8 mouse cellular contexts compared by ENCODE assay signal in the genomic region with DNA sequence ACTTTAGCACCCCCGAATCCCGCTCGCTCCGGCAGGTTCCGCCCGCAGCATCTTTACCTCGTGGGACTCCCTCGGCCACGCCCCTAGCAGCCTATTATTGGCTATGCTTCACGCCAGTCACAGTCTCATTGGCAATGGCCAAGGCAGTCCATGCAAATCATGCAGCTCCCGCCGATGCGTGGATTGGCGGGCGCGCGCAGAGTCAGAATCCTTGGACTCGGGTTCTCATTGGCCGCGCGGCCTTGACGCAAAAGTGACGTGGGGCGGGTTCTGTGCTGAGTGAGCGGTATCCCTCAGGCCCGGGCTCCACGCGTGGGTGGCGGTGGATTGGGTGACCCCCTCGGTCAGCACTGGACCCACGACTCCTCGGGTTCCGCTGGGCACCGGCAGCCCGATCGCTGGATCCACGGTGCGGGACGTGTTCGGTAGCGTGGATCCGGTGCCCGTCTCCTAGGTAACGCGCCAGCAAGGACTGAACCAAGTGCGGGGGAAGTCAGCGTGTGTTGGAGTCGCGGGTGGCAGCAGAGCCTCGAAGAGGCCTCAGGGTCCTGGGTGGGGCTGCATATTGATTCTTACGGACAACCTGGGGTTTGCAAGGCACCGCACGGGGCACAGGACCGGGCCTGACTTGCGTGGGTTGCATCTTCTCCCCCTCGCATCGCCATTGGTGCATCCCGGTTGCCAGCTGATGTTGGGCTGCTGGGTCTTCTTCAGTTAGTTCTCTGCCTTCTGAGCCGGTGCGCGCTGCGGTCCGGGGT. TPM values are rescaled to one million over a fixed set of nuclear protein-coding genes. Genes with fewer than 3 reads are reported as not detected.
A peak's percentile ranks its signal among the peaks of the same experiment; 100 is the strongest.
DNase-seq lines count a peak whose midpoint lies in the region; ATAC-seq lines count a peak whose summit lies in the region.

A gene (minus strand): TSS at position 406 of the 758 bp plus-strand sequence.

- H3K27ac ChIP-seq in brown adipose tissue, adult 24 weeks (replicated peaks; ENCODE audit: low read depth, low read length), result peak within 1 kb of the TSS; percentile 44; the same call in 1 of the 2 replicates
- peak within 1 kb of the TSS; percentile 52; the same call in 1 of the 2 replicates for H3K27ac ChIP-seq in heart, embryonic 12.5 days (ENCODE audit: poor library complexity, severe bottlenecking)
- peak within 1 kb of the TSS; percentile 54 for H3K27ac ChIP-seq in kidney, embryonic 16.5 days (ENCODE audit: low read length)

- peaks cover 4% of the 10 kb centered on the region for H3K9me3 ChIP-seq in heart, embryonic 12.5 days (replicated peaks)
- 0 out of 2 replicates have a peak, but pooled peaks cover 2% of the 10 kb centered on the region for H3K9me3 ChIP-seq in kidney, embryonic 16.5 days (ENCODE audit: low read length)

- no peaks in the 10 kb centered on the region; the same call in 1 of the 2 replicates for H3K4me1 ChIP-seq in brown adipose tissue, adult 24 weeks (ENCODE audit: control insufficient read depth, insufficient read depth, insufficient read length, low read length)
- H3K4me1 ChIP-seq in heart, embryonic 12.5 days (replicated peaks), result peaks cover 14% of the 10 kb centered on the region
- H3K4me1 ChIP-seq in kidney, embryonic 16.5 days (ENCODE audit: insufficient read depth, low read length), result peaks cover 13% of the 10 kb centered on the region

- H3K27me3 ChIP-seq in heart, embryonic 12.5 days (replicated peaks), result peaks cover 28% of the 10 kb centered on the region
- H3K27me3 ChIP-seq in kidney, embryonic 16.5 days (ENCODE audit: insufficient read depth, low read length), result peaks cover 7% of the 10 kb centered on the region

- ATAC-seq in erythroid progenitor cell, adult 5-6 weeks (replicated peaks; ENCODE audit: low FRiP score, poor library complexity, severe bottlenecking), result peak; percentile 60; the same call in 1 of the 2 replicates
- ATAC-seq in heart, embryonic 12.5 days (ENCODE audit: insufficient number of reproducible peaks, low FRiP score), result peak; percentile 91
- ATAC-seq in kidney, embryonic 16.5 days (ENCODE audit: low FRiP score, low TSS enrichment), result peak; percentile 97

- peak within 1 kb of the TSS; percentile 96 for H3K4me3 ChIP-seq in brown adipose tissue, adult 24 weeks (ENCODE audit: insufficient read depth, low read depth, low read length)
- peak within 1 kb of the TSS; percentile 75 for H3K4me3 ChIP-seq in heart, embryonic 12.5 days
- H3K4me3 ChIP-seq in kidney, embryonic 16.5 days (ENCODE audit: low read length), result peak within 1 kb of the TSS; percentile 82

- peak within 1 kb of the TSS; percentile 82 for H3K4me2 ChIP-seq in heart, embryonic 12.5 days
- H3K4me2 ChIP-seq in kidney, embryonic 16.5 days (replicated peaks; ENCODE audit: low read depth, low read length), result peak within 1 kb of the TSS; percentile 81

- DNase-seq in CD4-positive, CD25-positive, alpha-beta regulatory T cell, adult 2 months (ENCODE audit: low read depth, low spot score), result peak; percentile 99
- DNase-seq in liver, result peak; percentile 89
- DNase-seq in monocyte, adult 2 months (ENCODE audit: low read depth in 1 of 2, low spot score in 2 of 2), result peak; percentile 94 to 97
- peak; percentile 91 to 94 for DNase-seq in spleen, postnatal 14 days (ENCODE audit: low spot score in 2 of 2)

- peak within 1 kb of the TSS; percentile 87 for H3K9ac ChIP-seq in heart, embryonic 12.5 days
- peak within 1 kb of the TSS; percentile 76 for H3K9ac ChIP-seq in kidney, embryonic 16.5 days (replicated peaks; ENCODE audit: low read length)

- under 1% methylated on average over 63 of the region's 63 CpGs for WGBS in heart, embryonic 12.5 days
- under 1% methylated on average over 63 of the region's 63 CpGs for WGBS in kidney, embryonic 16.5 days

- H3K36me3 ChIP-seq in heart, embryonic 12.5 days, result no peaks in the 10 kb centered on the region
- no peaks in the 10 kb centered on the region for H3K36me3 ChIP-seq in kidney, embryonic 16.5 days (ENCODE audit: insufficient read depth, low read length)

RNA-seq across cellular contexts. Expression of the gene that starts here (rescaled TPM):
- 2.8 and 5.4 TPM in 2 replicates for polyA plus RNA-seq in brown adipose tissue, adult 24 weeks (2012; ENCODE audit: insufficient read depth, insufficient read length, missing spikeins)
- 5.0 and 8.6 TPM in 2 replicates for total RNA-seq in erythroid progenitor cell, adult 5-6 weeks (2015; ENCODE audit: low replicate concordance)
- total RNA-seq in erythroid progenitor cell, adult 5-6 weeks (2017; ENCODE audit: low replicate concordance), result 8.9 and 10.9 TPM in 2 replicates
- 5.2 and 5.6 TPM in 2 replicates for polyA plus RNA-seq in heart, embryonic 12.5 days (2016; fragmentation: Nextera tagmentation; extraction: Ambion mirVana)
- polyA plus RNA-seq in kidney, embryonic 16.5 days (2015; fragmentation: Nextera tagmentation; extraction: Ambion mirVana), result 5.9 and 6.6 TPM in 2 replicates

Comparison
In these comparisons a context has a peak if more than half of its experiments do, and no peak if none do; other contexts are left out.
1. Peak in every context shown above with its lines: DNase-seq, ATAC-seq, H3K4me3 ChIP-seq and H3K27ac ChIP-seq.